Comparison of ENCODE assay signal across 8 mouse cellular contexts in genomic region chr10:86972503-86972826, GRCm38 (mm10). TPM values are rescaled to one million over a fixed set of nuclear protein-coding genes. Genes with fewer than 3 reads are reported as not detected.
A peak's percentile ranks its signal among the peaks of the same experiment; 100 is the strongest.
DNase-seq lines count a peak whose midpoint lies in the region; ATAC-seq lines count a peak whose summit lies in the region.

No protein-coding gene starts in this region.

- no peak overlapping the region for H3K27ac ChIP-seq in heart, embryonic 14.5 days (replicated peaks in 1 of 2; ENCODE audit: control insufficient read depth in 1 of 2, insufficient read depth in 1 of 2, low read depth in 2 of 2, low read length in 2 of 2)
- peak overlapping the region; percentile 54; the same call in 1 of the 2 replicates for H3K27ac ChIP-seq in hindbrain, embryonic 10.5 days
- no peak overlapping the region for H3K27ac ChIP-seq in liver, embryonic 16.5 days (ENCODE audit: low read length)

- no peaks in the 10 kb centered on the region for H3K36me3 ChIP-seq in heart, embryonic 14.5 days (ENCODE audit: control insufficient read depth, insufficient read depth, low read length)
- H3K36me3 ChIP-seq in hindbrain, embryonic 10.5 days: no peaks in the 10 kb centered on the region
- H3K36me3 ChIP-seq in liver, embryonic 16.5 days (ENCODE audit: control insufficient read depth, insufficient read depth): no peaks in the 10 kb centered on the region

- intact Hi-C loops in heart, postnatal 14 days (cut with DNase I): loop anchor here (10.0 kb wide), 1 partner anchor 198 kb away; the partner anchor contains the start of gene Nt5dc3

- 0 out of 4 replicates have a peak overlapping the region, but pooled peaks have one; percentile 18 to 23 for H3K4me3 ChIP-seq in heart, embryonic 14.5 days (ENCODE audit: control insufficient read depth in 1 of 2, insufficient read depth in 1 of 2, low read depth in 1 of 2, low read length in 2 of 2)
- H3K4me3 ChIP-seq in hindbrain, embryonic 10.5 days: peak overlapping the region; percentile 39
- H3K4me3 ChIP-seq in liver, embryonic 16.5 days (ENCODE audit: low read depth, low read length): peak overlapping the region; percentile 30

- no peak overlapping the region for H3K9ac ChIP-seq in heart, embryonic 14.5 days (ENCODE audit: low read length)
- H3K9ac ChIP-seq in liver, embryonic 16.5 days (ENCODE audit: low read depth, low read length): no peak overlapping the region

- peak overlapping the region; percentile 55 for H3K4me2 ChIP-seq in heart, embryonic 14.5 days (ENCODE audit: low read length)
- H3K4me2 ChIP-seq in liver, embryonic 16.5 days (ENCODE audit: low read depth, low read length): peak overlapping the region; percentile 40

- no peak for ATAC-seq in heart, embryonic 14.5 days (ENCODE audit: insufficient number of reproducible peaks, insufficient read depth, low FRiP score, low read depth)
- peak; percentile 77 for ATAC-seq in liver, embryonic 16.5 days (ENCODE audit: low read depth)
- no peak for ATAC-seq in monocyte, adult 5-6 weeks (replicated peaks; ENCODE audit: insufficient number of reproducible peaks, low FRiP score, low TSS enrichment, poor library complexity, severe bottlenecking)

- H3K27me3 ChIP-seq in heart, embryonic 14.5 days (ENCODE audit: control insufficient read depth, insufficient read depth, low read length): peaks cover 34% of the 10 kb centered on the region
- peaks cover 6% of the 10 kb centered on the region for H3K27me3 ChIP-seq in hindbrain, embryonic 10.5 days (ENCODE audit: insufficient read depth, poor library complexity, severe bottlenecking)
- H3K27me3 ChIP-seq in liver, embryonic 16.5 days (ENCODE audit: control insufficient read depth, insufficient read depth, low read depth, low read length): no peaks in the 10 kb centered on the region

- DNase-seq in heart, postnatal 14 days: no peak
- peak; percentile 30 for DNase-seq in ZHBTc4 (ENCODE audit: low read depth, low spot score)
- peak; percentile 18 for DNase-seq in hindbrain, embryonic 10.5 days (ENCODE audit: low spot score)
- no peak for DNase-seq in right cerebral cortex, adult 18-20 months
- no peak for DNase-seq in testis, postnatal 10 days (ENCODE audit: low spot score)

- no peaks in the 10 kb centered on the region for H3K9me3 ChIP-seq in heart, embryonic 14.5 days (ENCODE audit: control insufficient read depth, low read length)
- no peaks in the 10 kb centered on the region for H3K9me3 ChIP-seq in hindbrain, embryonic 10.5 days
- no peaks in the 10 kb centered on the region for H3K9me3 ChIP-seq in liver, embryonic 16.5 days (replicated peaks; ENCODE audit: control insufficient read depth, low read length)

- 38% methylated on average over 7 of the region's 7 CpGs for WGBS in heart, embryonic 14.5 days
- WGBS in hindbrain, embryonic 10.5 days: 25% methylated on average over 7 of the region's 7 CpGs
- 33% methylated on average over 7 of the region's 7 CpGs for WGBS in liver, embryonic 16.5 days (ENCODE audit: insufficient replicate concordance)

- peaks cover 2 to 15% of the 10 kb centered on the region in 2 experiments; a peak in 2 of 4 replicates for H3K4me1 ChIP-seq in heart, embryonic 14.5 days (ENCODE audit: control insufficient read depth in 2 of 2, insufficient read depth in 2 of 2, low read length in 2 of 2)
- peaks cover 13% of the 10 kb centered on the region for H3K4me1 ChIP-seq in hindbrain, embryonic 10.5 days (replicated peaks)
- no peaks in the 10 kb centered on the region for H3K4me1 ChIP-seq in liver, embryonic 16.5 days (ENCODE audit: control insufficient read depth, low read depth, low read length)

RNA-seq across cellular contexts. Expression of gene Stab2, which starts 35.4 kb away (rescaled TPM):
- polyA plus RNA-seq in heart, embryonic 14.5 days (2014; fragmentation: Nextera tagmentation; extraction: Ambion mirVana): 0.59 and 0.89 TPM in 2 replicates
- total RNA-seq in heart, postnatal 14 days (2021): under 1 TPM; 0.17 to 0.41 TPM
- 0.13 and 0.27 TPM in 2 replicates for polyA plus RNA-seq in hindbrain, embryonic 10.5 days (2016; fragmentation: Nextera tagmentation; extraction: Ambion mirVana)
- 24.2 and 25.4 TPM in 2 replicates for polyA plus RNA-seq in liver, embryonic 16.5 days (2015; fragmentation: Nextera tagmentation; extraction: Ambion mirVana)
- total RNA-seq in monocyte, adult 5-6 weeks (2017): not detected in 3 replicates

Comparison
In these comparisons a context has a peak if more than half of its experiments do, and no peak if none do; other contexts are left out.
1. DNase-seq: peak in ZHBTc4 (single experiment) and hindbrain, embryonic 10.5 days (single experiment); none in heart, postnatal 14 days (0 of 2), right cerebral cortex, adult 18-20 months (single experiment) and testis, postnatal 10 days (single experiment).
2. RNA of gene Stab2, which starts 35.4 kb away (polyA plus RNA-seq): 24.2 to 25.4 TPM in liver, embryonic 16.5 days; 0.59 to 0.89 TPM in heart, embryonic 14.5 days and 0.13 to 0.27 TPM in hindbrain, embryonic 10.5 days; every median in the first group is over 10 times any median in the second.
3. Peak in every context shown above with its lines, with median percentiles within 50 percentile points of each other: H3K4me3 ChIP-seq.